Mouse (Mus musculus): Measurements from ENCODE around the gene Cldn12.
A peak's percentile ranks its signal among the peaks of the same experiment; 100 is the strongest.

The Cldn12 gene

DNA sequence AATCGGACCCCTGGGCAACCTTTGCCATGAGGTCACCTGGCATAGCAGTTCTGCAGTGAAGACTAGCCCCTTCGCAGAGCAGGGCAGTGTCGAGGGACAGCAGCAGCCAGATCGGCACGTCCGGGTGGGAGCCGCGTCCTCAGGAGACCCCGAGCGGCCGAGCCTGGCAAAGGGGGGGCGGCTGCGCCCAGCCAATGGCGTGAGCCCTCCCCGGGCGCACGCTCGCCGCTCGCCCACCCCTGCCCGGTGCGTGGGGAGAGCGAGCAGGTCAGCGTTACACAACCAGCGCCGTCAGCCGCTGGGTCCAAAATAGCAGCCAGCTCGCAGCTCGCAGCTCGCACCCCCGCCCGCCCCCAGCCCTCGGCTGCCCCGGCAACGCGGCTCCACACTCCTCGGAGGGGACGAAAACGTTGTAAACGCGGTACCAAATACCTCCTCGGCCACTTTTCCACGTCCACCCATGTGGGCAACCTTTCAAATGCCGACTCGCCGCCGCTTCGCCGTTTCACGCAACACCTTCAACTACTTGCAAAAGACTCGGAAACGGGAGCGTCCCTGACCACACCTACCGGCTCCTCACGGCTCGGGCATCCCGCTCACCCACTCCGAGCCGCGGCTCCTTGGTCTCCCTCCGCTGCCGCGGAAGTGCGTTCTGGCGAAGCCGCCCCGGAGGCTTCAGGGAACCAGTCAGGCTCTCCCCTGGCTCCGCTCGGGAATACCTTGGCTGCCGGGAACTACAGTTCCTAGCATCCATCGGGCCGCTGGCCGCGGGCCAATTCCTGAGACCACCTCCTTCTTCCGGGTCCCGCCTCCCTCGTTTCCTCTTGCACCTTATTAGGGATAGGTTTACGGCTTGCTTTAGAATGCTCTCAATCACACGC is at the start of gene Cldn12:
Gene Cldn12 (minus strand): TSS at position 763 of the 881 bp plus-strand sequence.
- peak; percentile 93 for DNase-seq (ENCODE audit: low spot score)

DNA sequence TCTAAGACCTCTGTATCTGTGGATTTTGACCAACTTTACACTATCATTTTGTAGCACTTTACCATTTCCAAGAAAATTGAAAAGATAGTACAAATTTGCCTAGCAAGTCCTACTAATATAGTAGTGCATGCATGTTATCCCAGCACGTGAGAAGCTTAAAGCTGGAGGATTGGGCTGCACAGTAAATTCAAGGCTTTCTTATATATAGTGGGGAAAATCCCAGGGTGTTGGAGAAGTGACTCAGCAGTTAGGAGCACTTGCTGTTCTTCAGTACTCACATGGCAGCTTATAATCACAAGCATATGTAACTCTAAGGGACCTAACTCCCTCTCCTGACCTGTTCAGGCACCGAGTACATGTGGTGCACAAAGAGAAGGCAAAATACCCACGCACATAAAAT is 47.7 kb upstream of the Cldn12 start:
- DNase-seq (ENCODE audit: low spot score) = no peak

DNA sequence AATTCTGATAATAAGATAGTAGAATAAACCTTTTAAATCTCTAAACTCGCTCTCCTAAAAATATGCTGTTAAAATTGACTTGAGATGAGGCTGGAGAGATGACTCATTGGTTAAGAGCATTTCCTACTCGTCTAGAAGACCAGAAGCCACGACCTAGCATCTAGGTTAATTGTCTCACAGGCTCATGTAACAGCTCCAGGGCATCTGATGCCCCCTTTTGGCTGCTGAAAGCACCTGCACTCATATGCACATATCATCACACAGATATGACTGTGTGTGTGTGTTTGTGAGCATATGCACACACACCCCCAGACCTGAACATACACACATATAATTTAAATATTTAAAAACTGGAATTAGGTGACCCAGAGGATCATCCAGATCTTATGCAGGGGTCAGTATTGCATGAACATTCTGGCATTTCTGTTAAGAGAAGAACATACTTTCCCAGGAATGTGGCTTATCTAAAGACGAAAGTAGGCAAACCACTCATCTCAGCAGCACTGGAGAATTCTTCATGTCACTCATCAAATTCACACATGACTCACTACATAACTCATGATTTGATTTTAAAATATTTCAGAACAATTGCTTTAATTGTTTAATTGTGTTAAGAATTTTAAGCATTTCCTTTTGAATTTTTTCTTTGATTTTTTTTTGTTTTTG is 46.4 kb upstream of the Cldn12 start:
- DNase-seq (ENCODE audit: low spot score) = no peak

DNA sequence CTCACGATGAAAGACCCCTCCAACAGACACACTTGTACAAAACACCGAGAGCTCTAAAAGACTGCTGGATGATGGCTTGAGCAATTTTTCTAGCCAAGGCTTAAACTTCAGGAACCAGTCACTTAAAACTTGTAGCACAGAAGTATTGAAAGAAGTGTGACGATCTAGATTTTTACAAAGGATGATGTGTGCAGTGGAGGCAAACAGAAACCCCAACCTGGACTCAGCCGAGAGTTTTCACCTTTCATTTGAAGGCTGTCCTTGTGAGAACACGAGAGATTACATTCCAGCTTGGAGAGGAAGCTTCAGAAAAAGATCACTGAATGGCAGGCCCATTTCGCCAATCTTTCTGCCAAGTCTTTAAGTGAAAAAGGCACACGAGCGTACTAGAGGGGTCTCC is 45.0 kb upstream of the Cldn12 start:
- no peak for DNase-seq (ENCODE audit: low spot score)

DNA sequence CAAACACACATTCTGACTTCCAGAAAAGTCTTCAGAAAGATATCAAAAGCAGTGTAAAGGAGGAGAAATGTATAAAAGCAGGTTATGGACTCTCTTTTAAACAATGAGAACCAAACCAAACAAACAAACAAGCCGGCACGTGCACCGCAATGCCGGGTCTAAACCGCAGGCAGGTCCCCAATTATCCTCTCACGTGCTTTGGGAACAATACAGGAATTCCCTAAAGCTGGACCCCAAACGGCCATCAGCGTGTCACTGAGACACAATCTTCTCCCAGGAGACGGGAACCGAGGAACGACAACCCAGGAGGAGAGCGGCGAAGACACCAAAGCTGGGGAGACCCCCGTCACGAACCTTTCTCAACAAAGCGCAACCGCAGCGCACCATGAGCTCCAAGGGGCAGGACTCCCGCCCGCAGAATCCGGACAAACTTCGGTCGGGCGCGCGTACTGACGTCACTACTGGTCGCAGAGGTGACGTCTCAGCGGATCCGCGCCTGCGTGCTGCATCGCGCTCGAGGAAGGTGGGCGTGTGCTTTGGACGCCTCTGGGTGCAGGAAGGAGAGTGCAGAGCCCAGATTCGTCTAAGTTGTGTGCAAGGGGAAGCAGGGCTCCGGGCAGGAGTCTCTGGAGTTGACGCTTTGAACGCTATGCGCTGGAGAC is 44.5 kb upstream of the Cldn12 start, which contains the start of gene Gtpbp10:
Gene Gtpbp10 (minus strand): TSS at position 460 of the 662 bp plus-strand sequence.
- peak; percentile 80 for DNase-seq (ENCODE audit: low spot score)

DNA sequence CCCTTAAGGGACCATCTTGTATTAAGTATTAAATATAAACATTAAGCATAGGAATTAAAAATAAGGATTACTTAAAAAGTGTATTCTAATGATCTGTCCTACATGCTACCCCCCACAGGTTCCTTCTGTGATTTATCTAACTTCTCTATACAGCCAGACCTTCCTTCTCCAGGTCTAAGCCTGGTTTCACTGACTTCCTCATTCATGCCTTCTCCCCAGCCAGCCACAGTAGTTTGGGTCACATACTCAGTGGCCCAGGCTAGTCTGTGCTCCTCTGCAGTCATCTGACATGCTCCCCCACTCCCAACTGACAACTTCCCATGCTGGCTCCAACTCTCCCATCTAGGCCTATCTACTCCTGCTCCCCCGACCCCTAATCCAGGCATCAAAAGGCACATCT is 36.4 kb upstream of the Cldn12 start:
- no peak for DNase-seq (ENCODE audit: low spot score)

DNA sequence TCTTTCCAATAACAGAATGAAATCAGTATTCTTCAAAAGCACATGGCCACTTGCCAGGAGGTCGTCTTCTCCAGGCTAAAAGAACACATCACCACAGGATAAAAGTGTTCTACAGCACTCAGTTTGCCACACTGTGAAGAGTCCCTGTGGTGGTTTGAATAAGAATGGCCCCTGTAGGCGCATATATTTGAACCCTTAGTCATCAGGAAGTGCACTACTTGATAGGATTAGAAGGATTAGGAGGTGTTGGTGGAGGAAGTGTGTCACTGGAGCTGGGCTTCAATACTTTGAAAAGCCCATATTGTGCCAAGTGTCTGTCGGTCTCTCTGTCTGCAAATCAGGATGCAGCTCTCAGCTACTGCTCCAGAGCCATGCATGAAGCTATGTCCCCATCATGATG is 25.6 kb upstream of the Cldn12 start:
- no peak for DNase-seq (ENCODE audit: low spot score)

DNA sequence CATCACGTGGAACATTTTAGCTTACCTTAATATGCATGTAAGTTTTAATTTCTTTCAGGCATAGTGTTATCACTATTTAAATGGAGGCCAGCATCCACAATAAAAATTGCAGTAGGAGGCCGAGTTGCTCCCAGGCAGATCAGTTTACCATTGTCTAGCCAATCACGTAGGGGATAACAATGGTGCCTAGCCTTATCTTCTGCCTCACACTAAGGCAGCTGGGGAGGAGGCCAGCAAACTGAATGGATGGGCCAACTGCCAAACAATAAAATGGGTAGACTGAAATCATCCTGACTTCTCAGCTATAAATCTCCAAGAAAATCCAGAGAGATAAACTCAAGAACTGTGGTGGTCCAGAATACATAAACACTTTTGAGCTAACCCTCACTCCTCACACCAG is 25.0 kb upstream of the Cldn12 start:
- no peak for DNase-seq (ENCODE audit: low spot score)

DNA sequence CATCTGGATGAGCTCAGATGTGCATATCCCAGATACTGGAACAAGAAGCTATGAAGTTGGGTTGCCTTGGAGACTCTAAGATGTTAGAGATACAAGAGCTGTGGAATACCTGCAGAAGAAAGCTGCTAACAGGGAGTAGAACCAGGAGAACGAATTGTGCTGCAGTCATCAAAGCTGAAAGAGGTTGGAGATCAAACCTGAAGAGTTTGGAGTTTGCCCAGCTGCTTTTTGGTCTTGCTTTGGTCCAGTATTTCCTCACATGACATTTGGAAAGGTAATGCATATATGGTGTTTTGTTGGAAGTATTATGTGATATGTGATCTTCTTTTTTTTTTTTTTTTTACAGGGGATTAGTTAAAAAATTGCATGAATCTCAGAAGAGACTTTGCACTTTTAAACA is 21.4 kb upstream of the Cldn12 start:
- DNase-seq (ENCODE audit: low spot score) = no peak

DNA sequence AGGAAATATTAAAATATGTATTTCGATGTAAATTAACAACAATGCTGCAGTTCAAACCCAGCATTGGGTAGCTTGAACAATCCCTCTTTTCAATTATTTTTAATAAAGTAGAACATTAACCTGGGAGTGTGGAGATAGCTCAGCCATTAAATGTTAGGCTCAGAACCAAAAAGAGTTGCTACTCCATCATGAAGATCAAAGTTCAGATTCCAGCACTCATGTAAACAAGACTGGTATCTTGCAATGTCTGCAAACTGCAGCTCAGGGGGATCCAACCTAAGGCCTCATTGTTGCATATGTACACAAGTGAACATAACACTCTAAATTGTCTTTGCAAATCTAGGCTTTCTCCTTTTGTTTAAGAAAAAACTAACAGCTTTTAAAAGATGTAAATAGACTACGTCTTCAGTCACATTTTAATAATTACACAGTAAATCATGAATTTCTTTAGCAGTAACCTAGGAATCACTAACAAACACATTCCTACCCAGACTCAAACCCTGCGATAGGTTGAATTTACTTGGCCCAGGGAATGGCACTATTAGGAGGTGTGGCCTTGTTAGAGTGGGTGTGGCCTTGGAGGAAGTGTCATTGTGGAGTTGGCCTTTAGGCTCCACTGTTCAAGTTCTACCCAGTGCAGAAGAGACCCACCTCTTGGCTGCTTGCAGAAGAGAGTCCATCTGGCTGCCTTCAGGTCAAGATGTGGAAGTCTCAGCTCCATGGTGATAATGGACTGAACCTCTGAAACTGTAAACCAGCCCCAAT is 19.1 kb upstream of the Cldn12 start:
- no peak for DNase-seq (ENCODE audit: low spot score)

DNA sequence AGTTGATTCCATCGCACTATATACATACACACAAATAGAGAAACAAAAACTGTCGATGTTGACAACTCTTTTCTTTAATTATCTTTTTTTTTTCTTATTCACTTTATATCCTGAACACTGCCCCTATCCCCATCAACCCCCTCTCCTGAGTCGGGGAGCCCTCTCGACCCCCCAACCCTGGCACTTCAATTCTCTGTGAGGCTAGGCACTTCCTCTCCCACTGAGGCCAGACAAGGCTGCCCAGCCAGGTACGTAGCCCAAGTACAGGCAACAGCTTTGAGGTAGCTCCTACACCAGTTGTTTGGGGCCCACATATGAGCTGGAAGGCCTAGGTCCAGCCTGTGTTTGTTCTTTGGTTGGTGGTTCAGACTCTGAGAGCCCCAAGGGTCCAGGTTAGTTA is 653 bp upstream of the Cldn12 start:
- DNase-seq (ENCODE audit: low spot score) = no peak

DNA sequence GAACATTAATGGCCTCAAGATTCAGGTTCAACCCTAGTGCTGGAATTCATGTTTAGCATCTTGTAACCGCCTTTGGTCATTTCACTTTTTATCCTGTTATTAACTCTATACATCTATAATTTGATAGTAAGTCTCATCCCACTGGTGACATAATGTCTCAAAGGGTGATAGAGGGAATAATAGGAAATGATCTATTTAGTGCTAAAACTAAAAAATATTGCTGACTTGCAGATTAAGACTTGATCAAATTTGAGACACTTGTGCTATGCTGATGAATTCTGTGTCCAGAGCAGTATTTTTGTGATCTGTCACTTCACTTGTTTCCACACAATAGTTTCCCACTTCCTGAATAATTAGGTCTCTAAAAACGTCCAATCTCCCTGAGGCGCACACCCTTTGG is 3.4 kb downstream of the Cldn12 start:
- DNase-seq (ENCODE audit: low spot score) = no peak

DNA sequence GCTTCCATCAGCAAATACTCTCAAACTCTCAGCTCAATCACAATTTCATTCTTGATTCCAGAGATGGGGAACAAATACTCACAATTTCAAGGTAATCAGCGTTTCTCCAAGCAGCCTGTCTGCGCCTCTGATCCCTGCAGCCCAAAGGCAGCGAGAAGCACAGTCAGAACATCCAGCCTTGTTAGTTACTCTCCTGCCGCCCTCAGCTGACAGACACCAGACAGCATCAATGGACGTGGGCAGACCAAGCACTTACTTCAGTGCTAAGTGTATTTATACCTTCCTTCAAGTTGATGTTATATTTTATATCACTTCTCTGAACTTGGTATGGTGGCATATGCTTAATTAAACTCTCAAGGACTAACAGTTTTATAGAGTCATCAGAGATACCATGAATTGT is 3.8 kb downstream of the Cldn12 start:
- no peak for DNase-seq (ENCODE audit: low spot score)

DNA sequence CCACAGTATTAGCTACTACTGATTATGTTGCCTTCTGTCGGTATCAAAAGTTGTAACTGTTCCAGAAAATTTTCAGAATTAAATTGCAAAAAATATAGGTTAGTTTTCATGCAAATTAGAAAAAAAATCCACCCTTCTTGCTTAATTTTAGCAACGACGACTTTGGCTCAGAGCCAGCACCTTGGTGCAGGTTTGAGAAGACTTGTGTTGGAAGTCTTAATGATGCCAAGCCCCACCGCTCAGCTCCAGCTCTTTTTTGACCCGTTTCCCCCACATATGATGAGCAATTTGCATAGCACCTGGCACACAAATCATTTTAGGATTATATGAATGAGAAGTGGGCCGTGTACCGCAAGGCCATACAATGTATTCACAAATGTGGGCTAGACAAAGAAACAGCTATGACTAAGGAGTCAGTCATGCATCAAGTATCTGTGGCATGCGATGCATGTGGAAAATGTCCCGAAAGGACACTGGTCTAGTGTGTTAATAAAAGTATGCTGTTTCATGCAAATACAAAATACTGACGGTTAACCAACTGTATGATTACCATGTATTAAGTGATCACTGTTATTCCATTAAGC is 4.4 kb downstream of the Cldn12 start:
- DNase-seq (ENCODE audit: low spot score) = no peak

DNA sequence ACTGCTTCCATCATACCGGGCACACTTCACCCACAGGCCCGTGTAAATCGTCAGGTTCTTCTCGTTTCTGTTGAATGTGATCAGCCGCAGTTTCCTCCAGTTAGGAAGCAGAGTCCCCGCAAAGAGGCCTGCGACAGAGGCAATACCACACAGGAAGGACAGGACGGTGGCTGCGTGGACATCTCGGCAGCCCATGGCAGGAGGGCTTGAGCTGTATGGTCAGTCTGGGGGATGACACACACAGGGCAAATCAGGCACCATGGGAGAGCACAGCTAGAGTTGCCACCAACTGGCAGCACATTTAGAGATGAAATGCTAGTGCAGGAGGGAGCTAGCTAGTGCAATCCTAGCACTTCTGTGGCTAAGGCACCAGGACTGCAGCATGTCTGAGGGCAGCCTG is 6.5 kb downstream of the Cldn12 start:
- no peak for DNase-seq (ENCODE audit: low spot score)

DNA sequence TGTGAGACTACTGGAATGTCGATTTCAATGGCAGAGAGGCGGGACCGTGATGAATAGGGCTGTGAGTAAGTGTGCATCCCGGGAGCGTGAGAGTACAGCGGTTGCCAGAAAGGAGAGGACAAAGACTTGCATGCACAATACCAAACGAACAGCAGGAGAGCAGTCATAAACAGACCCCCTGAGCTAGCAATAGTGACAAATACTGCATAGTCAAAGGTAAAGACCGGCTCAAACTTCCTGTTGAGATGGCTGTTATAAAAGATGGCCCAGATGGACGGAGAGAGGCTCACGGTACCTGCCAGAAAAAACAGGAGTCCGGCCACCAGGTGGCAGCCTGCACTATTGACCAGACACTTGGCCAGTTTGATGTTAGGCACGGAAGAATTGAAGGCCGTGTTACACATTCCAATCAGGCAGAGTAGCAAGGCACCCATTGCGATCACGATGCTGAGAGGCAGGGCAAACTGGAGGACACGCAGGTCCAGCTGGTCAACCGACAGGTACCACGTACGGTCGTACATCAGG is 7.0 kb downstream of the Cldn12 start:
- DNase-seq (ENCODE audit: low spot score) = peak; percentile 19

DNA sequence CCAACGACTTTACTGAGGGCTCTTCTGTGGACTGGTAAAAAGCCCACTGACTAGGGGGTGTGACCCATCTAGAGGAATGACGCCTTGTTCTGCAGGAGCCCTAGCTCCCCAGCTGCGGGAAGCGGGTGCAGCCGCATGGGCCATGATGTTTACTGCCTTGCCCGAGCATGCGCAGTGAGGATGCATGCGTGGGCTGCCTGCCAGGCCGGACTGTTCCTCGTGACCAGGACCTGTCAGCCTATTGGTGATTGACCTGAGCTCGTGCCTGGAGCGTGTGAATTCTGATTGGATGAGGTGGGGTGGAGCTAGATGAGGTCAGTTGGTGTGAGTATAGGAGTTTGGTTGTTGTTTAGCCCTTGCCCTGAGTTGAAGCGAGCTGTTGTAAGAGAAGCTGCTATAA is 10.3 kb downstream of the Cldn12 start:
- no peak for DNase-seq (ENCODE audit: low spot score)

DNA sequence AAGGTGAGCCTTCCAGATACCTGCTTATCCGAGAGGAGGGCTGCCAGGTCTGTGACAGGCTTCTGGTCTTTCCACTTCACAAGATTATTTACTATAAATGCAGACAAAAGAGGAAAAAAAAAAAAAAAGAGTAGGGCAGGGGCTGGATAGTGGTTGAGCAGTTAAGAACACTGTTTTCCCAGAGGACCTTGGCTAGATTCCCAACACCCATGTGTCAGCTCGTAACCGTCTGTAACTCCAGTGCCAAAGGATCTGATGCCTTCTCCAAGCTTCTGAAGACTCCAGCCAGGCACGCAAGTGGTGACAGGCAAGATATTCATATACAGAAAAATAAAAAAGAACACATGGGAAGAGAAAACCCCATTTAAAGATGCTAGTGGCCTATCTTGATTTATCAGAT is 11.4 kb downstream of the Cldn12 start:
- no peak for DNase-seq (ENCODE audit: low spot score)

DNA sequence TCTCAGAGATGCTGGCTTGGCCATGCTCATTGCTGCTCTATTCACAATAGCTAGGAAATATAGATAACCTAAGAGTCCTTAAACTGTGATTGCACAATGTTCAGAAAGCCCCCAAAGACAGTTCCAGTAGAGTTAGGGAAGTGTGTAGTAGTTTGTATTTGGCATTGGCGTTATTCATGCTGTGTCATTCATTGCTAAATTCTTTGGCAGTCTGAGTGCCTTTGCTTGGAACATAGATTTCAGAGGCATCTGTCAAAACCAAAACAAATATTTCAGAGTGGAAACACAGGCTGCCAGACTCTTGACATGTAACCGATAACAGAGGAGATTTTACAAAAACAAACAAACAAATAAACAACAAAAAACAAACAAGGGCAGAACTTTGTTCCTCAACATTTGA is 13.2 kb downstream of the Cldn12 start:
- DNase-seq (ENCODE audit: low spot score) = no peak

DNA sequence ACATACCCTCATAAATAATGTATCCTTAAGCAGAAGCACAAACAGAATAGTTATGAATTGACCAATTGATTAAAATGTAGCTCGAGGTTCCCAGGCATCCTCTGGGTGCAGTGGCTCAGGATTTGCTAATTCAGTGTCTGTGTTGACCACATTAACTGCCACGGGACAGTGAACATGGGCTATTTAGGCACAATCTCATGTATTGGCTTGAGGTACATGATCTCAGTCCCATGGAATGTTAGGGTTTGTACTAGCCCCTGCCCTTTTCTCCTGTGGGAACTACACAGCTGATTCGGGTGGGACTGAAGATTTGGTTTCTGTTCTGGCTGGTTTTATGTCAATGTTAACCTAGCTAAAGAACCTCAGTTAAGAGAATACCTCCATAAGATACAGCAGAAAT is 18.4 kb downstream of the Cldn12 start:
- no peak for DNase-seq (ENCODE audit: low spot score)

DNA sequence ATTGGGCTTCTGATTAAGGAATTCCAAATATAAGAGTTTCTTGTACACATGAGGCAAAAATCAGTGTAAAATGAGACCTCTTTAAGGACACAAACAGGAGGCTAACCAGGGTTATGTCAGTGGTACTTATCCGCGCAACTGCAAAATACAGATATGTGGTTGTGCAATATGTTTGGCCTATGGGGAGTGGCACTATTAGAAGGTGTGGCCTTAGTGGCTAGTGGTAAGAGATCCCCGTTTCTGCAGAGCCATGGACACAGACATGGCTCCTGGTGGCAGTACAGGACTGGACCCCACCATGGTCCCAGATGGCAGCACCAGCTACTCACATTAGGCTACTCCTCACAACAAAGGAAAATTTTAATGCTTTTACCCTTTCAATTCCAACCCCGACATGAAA is 19.7 kb downstream of the Cldn12 start:
- DNase-seq (ENCODE audit: low spot score) = no peak

Measured in urinary bladder, postnatal 10 days (tissue).